Mouse (Mus musculus) intestine, embryonic 16.5 days (tissue): ENCODE data around the gene Ell. TPM values are rescaled to one million over a fixed set of nuclear protein-coding genes. Genes with fewer than 3 reads are reported as not detected.

Experiments used
- ATAC-seq: fragments of 200-750 bp; cut with Nextera tagmentation; 2 replicates; pipeline ENCODE4 v1.8.0; 2017; ENCODE audit warnings: moderate TSS enrichment, moderate library complexity
- H3K27ac ChIP-seq: fragments of 300-500 bp; sonication (generic); 2 replicates; pipeline ENCODE4 v1.5.1; 2014; ENCODE audit warnings: mild to moderate bottlenecking, low read length
- H3K27me3 ChIP-seq: fragments of 300-500 bp; sonication (generic); replicated peaks from 2 replicates; pipeline ENCODE4 v1.6.1; 2014; ENCODE audit warnings: low read length, control low read depth, mixed read lengths; ENCODE audit not compliant: control insufficient read depth, insufficient read depth
- H3K36me3 ChIP-seq: fragments of 300-500 bp; sonication (generic); 2 replicates; pipeline ENCODE4 v1.6.1; 2014; ENCODE audit warnings: low read length, control low read depth; ENCODE audit not compliant: control insufficient read depth, insufficient read depth
- H3K4me1 ChIP-seq: fragments of 300-500 bp; sonication (generic); 2 replicates; pipeline ENCODE4 v1.6.1; 2014; ENCODE audit warnings: low read length, control low read depth, mixed read lengths; ENCODE audit not compliant: control insufficient read depth, insufficient read depth
- H3K4me2 ChIP-seq: fragments of 300-500 bp; sonication (generic); 2 replicates; pipeline ENCODE4 v1.6.1; 2014; ENCODE audit warnings: low read depth, low read length, control low read depth
- H3K4me3 ChIP-seq: fragments of 300-500 bp; sonication (generic); 2 replicates; pipeline ENCODE4 v1.5.1; 2014; ENCODE audit warnings: mild to moderate bottlenecking, low read length
- H3K9ac ChIP-seq: fragments of 300-500 bp; sonication (generic); 2 replicates; pipeline ENCODE4 v1.6.1; 2014; ENCODE audit warnings: low read depth, low read length
- H3K9me3 ChIP-seq: fragments of 300-500 bp; sonication (generic); 2 replicates; pipeline ENCODE4 v1.6.1; 2016; ENCODE audit warnings: low read length, control low read depth; ENCODE audit not compliant: control insufficient read depth
- WGBS: fragments of 180-500 bp; shearing (Covaris S2); extraction: QIAGEN DNeasy Blood & Tissue Kit; methylation state at CpG from one replicate; pipeline ENCODE4 v1.1.7; 2014; 5-methylcytosine and 5-hydroxymethylcytosine counted together
- polyA plus RNA-seq: library from polyadenylated mRNA; unstranded; fragments of >200 nt; fragmentation: Nextera tagmentation; extraction: Ambion mirVana; gene quantifications from 2 replicates; pipeline ENCODE4 v1.2.1, GENCODE M21; 2015

The Ell gene
- polyA plus RNA-seq, 1 experiment from 2014 or later: 16.6 TPM

DNA sequence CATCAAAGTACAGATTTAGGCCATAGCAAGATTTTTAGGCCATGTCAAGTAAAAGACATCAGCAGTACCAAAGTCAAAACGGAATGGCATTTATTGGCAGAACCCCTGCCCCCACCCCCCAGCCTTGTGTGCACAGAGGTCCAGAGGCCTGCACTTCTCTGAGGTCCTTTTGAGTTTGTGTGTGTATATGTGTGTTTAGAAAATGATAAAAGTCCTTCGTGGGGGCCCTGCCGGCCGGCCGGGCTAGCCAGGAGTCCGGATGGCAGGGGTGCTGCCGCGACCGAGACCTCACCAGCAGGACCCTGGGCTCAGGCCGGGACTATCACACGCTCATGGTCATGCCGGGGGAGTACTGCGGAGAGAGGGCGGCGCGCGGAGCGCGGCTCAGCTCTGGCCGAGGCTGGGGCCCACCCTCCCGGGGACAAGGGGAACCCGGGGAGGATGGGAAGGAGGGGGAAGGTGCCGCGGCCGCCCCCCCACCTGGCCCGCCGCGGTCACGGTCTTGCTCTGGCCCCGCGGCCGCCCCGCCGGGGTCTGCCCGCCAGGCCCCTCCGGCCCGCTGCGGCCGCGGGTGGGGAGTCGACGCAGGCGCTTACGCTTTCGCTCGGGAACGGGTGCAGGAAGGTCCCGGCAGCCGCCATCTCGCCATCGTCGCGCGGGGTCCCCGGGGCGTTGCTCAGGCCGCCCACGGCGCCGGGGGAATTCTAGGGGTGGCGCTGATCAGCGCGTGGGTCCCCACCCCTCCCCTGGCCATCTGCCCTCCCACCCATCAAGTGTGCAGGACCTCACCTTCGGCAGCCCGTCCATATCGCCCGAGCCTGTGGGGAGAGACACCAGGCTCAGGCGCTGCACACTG lies 58.4 kb downstream of the Ell start:
- WGBS: 21% methylated on average over 67 of the region's 68 CpGs
- ATAC-seq: 0 out of 2 replicates have a peak, but pooled peaks have one; percentile 0
- H3K4me2 ChIP-seq: peak overlapping the region; percentile 77
- H3K36me3 ChIP-seq: peaks cover 11% of the 10 kb centered on the region
- H3K9ac ChIP-seq: peak overlapping the region; percentile 70
- peak overlapping the region; percentile 47 for H3K4me3 ChIP-seq
- peaks cover 62% of the 10 kb centered on the region for H3K4me1 ChIP-seq
- H3K27ac ChIP-seq: no peak overlapping the region; the same call in 1 of the 2 replicates
- no peaks in the 10 kb centered on the region for H3K9me3 ChIP-seq
- H3K27me3 ChIP-seq: no peaks in the 10 kb centered on the region

DNA sequence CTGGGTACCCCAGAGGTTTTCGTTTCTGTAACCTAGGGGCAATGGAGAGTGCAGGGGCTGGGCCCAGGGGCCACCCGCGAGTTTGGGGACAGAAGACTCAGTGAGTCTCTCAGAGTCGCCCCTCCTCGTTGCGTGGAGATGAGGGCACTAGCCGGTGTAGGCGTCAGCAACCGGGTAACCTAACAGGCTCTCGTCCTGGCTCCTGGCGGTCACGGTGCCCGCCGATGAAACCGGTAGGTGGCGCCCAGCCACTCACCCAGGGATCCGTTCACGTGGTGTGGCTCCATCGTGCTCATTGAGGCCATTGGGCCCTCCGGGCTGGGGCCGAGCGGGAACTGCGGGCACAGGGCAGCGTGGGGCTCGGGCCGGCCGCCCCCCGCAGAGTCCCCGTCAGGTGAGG lies 59.0 kb downstream of the Ell start:
- Histone ChIP-seq H3K36me3 (peaks cover 11% of the 10 kb centered on the region), H3K27ac (no peak overlapping the region; the same call in 1 of the 2 replicates), H3K9me3 (no peaks in the 10 kb centered on the region), H3K9ac (peak overlapping the region; percentile 70), H3K4me3 (peak overlapping the region; percentile 47), H3K27me3 (no peaks in the 10 kb centered on the region), H3K4me2 (peak overlapping the region; percentile 77), H3K4me1 (peaks cover 55% of the 10 kb centered on the region)
- 7% methylated on average over 29 of the region's 29 CpGs for WGBS
- peak; percentile 14; the same call in 1 of the 2 replicates for ATAC-seq

DNA sequence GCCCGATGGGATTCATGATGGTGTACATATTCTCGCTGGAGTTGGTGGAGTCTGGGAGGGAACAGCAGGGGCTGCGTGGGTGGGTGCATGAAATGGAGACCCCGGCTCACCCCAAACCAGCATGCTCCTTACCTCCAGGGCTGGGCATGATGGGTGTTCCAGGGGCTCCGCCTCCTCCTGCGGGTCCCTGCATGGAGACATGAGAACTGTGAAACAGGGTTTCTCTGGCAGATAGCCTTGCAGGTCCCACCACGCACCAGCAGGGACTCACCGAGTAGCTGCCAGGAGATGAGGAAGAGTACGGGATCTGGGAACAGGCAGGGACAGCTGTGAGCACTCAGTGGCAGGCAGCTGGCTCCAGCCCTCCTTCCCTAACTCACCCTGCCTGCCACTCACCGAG lies 59.5 kb downstream of the Ell start:
- H3K4me3 ChIP-seq: peak overlapping the region; percentile 47
- H3K4me2 ChIP-seq: peak overlapping the region; percentile 77
- H3K27ac ChIP-seq: no peak overlapping the region
- no peaks in the 10 kb centered on the region for H3K9me3 ChIP-seq
- peak overlapping the region; percentile 70 for H3K9ac ChIP-seq
- 29% methylated on average over 10 of the region's 10 CpGs for WGBS
- ATAC-seq: no peak
- no peaks in the 10 kb centered on the region for H3K27me3 ChIP-seq
- peaks cover 11% of the 10 kb centered on the region for H3K36me3 ChIP-seq
- peaks cover 51% of the 10 kb centered on the region for H3K4me1 ChIP-seq

DNA sequence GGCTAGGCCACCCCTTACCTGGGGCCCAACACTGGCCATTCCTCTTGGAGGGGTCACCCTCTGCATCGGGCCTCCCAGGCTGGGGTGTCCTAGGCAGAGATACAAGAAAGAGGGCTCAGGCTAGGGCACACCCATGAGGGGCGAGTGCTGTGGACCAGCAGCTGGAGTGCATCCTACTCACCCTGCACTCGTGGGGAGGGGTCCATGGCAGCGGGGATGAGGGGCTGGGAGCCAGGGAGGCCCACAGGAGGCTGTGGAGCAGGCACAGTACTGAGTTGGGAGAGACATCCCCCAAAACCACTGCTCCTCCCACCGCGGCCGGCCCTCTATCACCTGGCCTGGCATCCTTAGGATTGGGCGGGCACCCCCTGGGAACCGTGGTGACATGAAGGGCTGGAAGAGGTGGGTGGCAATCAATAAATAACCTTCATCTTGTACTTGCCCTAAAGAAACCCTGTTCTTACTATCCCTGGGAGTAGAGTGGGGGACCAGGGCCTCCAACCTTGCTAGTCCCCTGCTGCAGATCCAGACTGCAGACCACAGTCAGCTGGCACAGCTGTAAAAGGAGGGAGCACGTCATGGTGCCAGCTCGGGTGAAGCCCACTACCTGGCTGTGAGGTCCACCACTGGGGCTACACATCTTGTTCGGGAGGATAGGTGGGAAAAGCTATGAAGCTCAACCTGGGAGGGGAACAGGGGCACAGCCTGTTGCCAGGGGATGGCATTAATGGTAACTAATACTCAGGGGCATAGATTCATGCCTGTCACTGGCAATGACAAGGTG lies 60.4 kb downstream of the Ell start:
- no peak overlapping the region for H3K4me2 ChIP-seq
- H3K4me1 ChIP-seq: peaks cover 49% of the 10 kb centered on the region
- no peak overlapping the region for H3K27ac ChIP-seq
- no peak overlapping the region for H3K9ac ChIP-seq
- H3K9me3 ChIP-seq: no peaks in the 10 kb centered on the region
- no peak for ATAC-seq
- 81% methylated on average over 12 of the region's 12 CpGs for WGBS
- no peaks in the 10 kb centered on the region for H3K27me3 ChIP-seq
- no peak overlapping the region for H3K4me3 ChIP-seq
- H3K36me3 ChIP-seq: peaks cover 11% of the 10 kb centered on the region

DNA sequence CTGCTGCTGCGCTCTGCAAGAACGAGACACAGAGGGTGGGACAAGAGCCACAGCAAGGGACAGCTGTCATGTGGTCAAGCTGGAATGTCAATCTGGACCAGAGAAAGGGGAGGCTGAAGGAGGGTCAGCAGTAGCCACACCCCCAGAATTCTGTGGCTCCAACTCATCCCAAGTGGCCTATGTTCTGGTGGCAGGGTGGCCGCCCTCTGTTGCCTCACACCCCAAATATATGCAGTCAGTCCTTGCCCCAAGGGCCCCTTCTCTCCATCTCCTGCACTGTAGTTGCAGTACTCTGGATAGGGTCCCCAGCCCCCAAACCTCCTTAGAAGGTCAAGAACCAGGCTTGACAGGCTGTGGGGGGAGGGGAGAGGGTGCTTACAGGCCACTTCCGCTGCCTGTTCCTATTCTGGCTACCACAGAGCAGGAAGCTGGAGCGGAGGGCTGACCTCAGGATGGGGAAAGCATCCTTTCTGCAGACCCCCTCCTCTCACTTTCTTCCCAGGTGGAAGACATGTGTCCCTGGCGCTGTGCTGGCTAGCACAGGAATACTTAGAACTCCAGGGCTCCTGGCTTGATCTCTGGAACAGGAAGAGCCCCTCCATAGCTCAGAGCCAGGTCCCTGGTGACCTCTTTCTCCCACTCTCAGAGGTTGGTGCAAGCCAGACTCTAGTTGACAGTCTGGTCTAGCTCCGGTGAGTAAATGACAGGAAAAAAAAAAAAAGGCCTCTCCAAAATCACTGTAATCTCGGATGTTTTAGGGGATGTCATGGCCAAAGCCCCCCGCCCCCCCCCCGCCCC lies 61.4 kb downstream of the Ell start:
- H3K9ac ChIP-seq: no peak overlapping the region
- H3K4me3 ChIP-seq: no peak overlapping the region
- peak overlapping the region; percentile 55; the same call in 1 of the 2 replicates for H3K27ac ChIP-seq
- peaks cover 10% of the 10 kb centered on the region for H3K36me3 ChIP-seq
- no peak; the same call in 1 of the 2 replicates for ATAC-seq
- H3K9me3 ChIP-seq: no peaks in the 10 kb centered on the region
- 32% methylated on average over 10 of the region's 10 CpGs for WGBS
- no peaks in the 10 kb centered on the region for H3K27me3 ChIP-seq
- H3K4me2 ChIP-seq: peak overlapping the region; percentile 45; the same call in 1 of the 2 replicates
- peaks cover 39% of the 10 kb centered on the region for H3K4me1 ChIP-seq

DNA sequence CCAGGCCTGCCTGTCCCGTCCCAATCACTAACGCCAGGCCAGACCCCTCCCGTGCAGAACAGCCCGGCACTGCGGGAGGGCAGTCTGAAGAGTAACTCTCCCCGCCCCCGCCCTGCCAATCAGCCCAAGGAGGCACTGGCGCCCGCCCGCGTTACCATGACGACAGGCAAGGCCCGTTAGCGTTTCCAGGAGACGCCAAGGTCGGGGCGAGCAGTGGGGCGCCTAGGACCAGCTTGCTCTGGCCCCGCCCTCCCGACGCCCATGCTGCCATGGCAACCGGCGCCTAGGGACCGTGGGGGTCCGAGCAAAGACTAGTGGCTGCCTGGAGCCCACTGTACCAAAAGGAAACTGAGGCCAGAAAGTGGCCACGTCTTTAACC lies 62.0 kb downstream of the Ell start:
- Histone ChIP-seq H3K27ac (peak overlapping the region; percentile 55; the same call in 1 of the 2 replicates), H3K4me3 (0 out of 2 replicates have a peak overlapping the region, but pooled peaks have one; percentile 11), H3K9ac (no peak overlapping the region), H3K4me2 (peak overlapping the region; percentile 45), H3K36me3 (peaks cover 4% of the 10 kb centered on the region; the same call in 1 of the 2 replicates), H3K4me1 (peaks cover 40% of the 10 kb centered on the region), H3K27me3 (no peaks in the 10 kb centered on the region), H3K9me3 (no peaks in the 10 kb centered on the region)
- WGBS: 3% methylated on average over 26 of the region's 26 CpGs
- ATAC-seq: peak; percentile 36

DNA sequence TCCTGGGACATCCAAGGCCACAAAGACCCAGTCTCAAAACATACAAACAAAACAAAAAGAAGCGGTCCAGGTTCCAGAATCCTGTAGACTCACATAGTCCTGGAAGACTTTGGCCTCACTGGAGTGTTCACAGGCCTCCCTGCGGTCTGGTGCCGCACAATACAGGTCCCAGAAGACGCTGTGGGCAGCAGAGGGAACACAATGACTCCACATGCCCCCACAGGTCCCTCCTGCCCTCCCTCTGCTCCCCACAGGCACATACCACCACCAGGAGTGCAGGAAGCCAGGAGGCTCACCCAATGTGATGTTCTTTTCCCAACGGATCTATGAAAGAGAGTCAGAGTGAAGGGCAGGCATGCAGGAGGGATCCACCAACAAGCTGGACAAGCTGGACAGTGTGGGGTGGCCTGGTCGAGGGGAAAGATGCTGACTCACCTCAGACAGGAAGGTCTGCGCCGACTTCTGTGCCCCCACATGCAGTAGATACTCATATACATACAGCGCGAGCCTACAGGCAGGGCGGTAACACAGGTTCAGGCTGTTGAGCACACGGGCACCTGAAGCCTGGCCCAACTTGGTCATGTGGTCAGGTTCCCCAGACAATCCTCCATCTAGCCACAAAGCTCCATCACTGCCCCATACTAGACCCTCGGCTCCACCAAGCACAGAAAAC lies 63.0 kb downstream of the Ell start:
- ATAC-seq: no peak
- Histone ChIP-seq H3K27ac (no peak overlapping the region), H3K27me3 (no peaks in the 10 kb centered on the region), H3K4me1 (peaks cover 41% of the 10 kb centered on the region), H3K4me3 (no peak overlapping the region), H3K9me3 (no peaks in the 10 kb centered on the region), H3K4me2 (no peak overlapping the region), H3K36me3 (no peaks in the 10 kb centered on the region), H3K9ac (no peak overlapping the region)
- WGBS: 92% methylated on average over 13 of the region's 13 CpGs

DNA sequence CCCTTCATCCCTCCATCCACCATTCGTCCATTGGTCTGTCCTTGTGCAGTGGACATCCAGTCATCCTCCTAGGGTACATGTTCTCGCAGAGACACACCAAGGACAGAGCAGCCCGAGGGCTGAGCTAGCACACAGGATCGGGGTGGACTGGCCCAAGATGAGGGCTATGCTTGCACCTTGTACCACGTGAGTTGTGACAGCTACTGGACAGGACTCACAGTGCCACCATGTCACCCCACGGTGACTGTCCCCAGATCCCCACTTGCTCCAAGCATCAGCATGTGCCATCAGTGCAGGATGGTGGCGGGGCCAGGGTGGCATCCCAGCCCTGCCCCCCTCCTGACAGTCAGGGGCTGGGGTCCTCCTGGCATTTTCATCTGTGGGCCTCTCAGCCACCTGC lies 65.3 kb downstream of the Ell start:
- no peaks in the 10 kb centered on the region for H3K9me3 ChIP-seq
- H3K4me2 ChIP-seq: no peak overlapping the region
- no peaks in the 10 kb centered on the region for H3K36me3 ChIP-seq
- no peak overlapping the region for H3K9ac ChIP-seq
- ATAC-seq: no peak
- no peak overlapping the region for H3K4me3 ChIP-seq
- H3K27me3 ChIP-seq: no peaks in the 10 kb centered on the region
- H3K4me1 ChIP-seq: peaks cover 41% of the 10 kb centered on the region
- no peak overlapping the region for H3K27ac ChIP-seq
- 92% methylated on average over 7 of the region's 7 CpGs for WGBS
